Mouse (Mus musculus): ENCODE data around the gene Ptpn1.

DNA sequence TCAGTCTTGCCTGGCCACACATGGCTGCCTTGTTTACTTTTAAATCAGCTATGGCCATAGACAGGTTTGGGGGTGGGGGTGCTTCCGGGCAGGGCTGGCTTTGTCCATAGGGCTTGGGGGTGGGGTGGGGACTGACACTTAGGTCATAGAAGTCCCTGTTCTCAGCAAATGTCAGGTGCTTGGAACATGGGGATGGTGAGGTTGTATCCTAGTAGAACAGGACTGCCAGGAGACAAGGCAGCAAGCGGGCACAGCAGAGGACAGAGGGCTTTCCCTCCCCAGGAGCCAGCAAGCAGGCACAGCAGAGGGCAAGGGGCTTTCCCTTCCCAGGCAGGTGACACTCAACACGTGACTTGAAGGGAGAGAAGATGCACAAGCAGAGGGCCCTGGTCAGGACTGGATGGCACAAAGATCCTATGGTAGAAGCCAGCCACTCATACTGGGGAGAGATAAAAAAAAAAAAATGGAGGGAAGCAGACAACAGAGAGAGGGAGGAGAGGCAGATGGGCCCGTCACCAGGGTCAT is 3.8 kb upstream of the Ptpn1 start:
- TF ChIP-seq CTCF (IDR thresholded peaks at IDR 0.05; ENCODE audit: control insufficient read depth, insufficient read depth, low read length) = no peak
- TF ChIP-seq POLR2A (IDR thresholded peaks at IDR 0.05; ENCODE audit: borderline replicate concordance, control insufficient read depth, low read depth, low read length) = no peak

Measured in bone marrow, adult 2 months (tissue).